Mouse (Mus musculus) thymus, postnatal 10 days (tissue): ENCODE results near the gene Edem3.
"Not testable (repeated sequence)": the region's sequence is repeated elsewhere in the genome, so short reads cannot be mapped to it uniquely, and the experiment has no call there.

ENCODE experiments used
- DNase-seq, 2 experiments: peaks; one replicate each; pipeline ENCODE4 v3.0.0; 2021; ENCODE audit warnings: low spot score in 2 of 2

Edem3 gene

DNA sequence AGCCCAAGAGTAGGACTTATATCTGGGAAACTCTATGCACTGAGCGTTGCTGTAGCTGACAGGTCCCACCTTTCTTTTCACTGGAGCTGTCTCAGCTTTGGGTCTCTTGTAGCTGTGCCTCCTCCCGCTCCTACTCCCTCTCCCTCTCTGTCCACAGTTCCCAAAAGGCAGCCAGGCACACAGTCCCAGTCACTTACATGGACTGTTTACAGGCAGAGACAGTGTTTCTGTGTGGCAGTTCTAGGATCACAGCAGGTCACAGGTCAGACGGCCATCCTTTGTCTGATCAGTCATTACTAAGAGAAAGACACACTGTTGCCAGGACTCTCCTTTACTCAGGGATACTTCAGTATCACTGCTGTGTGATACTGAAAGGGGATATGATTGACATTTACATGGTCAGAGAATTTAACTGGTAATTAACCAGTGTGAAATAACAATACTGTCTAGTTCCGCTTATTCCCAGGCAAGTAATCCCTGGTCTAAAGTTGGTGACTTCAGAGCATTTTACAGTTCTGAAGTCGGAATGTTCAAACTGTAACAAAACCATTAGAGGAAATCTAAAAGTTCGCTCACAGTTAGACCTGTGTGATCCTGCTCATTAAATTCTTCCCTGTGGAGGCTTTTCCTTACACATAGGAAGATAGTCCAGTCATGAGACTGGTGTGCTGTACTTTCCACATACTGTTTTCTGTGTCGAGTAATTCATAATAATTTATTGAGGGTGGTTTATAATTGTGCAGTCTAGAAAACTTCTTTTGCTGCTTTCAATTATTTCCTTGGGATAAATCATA lies 55.7 kb downstream of the Edem3 start:
- DNase-seq = no peak

DNA sequence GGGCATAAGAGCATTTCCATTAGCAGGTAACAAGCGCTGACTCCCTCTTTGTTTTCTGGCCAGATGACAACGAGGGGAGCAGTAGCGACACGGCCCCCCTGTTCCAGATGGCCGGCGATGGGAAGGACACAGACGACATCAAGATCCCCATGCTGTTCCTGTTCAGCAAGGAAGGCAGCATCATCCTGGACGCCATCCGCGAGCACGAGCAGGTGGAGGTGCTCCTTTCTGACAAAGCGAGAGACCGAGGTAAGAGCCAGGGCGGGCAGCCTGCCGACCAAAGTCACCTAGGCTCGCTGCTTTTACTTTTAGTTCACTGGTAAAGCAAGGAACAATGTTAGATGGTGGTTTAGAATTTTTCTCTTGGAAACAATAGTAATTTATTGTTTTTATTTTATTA lies 56.3 kb downstream of the Edem3 start:
- DNase-seq = no peak

DNA sequence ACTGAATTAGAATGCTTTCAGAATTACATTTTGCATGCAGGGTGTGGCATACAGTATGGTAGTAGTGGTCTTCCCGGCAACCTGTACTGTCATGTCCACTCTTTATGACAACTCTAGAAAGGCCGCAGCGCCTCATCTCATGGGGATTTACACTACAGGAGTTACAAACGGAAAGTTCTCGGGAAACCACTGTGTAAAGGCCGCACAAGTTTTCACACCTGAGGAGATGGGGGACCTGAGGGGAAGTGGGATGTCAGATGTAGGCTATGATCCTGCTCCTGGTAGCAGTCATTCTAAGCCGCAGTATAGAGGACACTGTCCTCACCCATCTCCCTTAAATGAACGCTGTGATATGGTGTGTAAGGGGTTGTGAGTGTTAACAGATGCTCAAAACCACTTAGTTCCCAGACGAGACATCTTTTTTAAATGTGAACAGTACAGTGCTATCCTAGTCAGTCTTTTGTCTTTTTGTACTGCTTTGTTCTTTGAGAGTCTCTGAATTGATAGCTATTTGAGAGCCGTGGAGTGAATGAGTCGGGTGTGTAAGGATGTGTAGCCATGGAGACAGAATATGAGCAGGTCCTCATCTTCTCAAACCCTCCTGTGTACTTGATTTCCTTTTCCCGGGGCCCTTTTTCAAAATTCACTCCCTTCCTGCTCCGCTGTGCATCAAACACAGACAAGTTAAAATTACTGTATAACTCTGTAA lies 57.0 kb downstream of the Edem3 start:
- DNase-seq = no peak

DNA sequence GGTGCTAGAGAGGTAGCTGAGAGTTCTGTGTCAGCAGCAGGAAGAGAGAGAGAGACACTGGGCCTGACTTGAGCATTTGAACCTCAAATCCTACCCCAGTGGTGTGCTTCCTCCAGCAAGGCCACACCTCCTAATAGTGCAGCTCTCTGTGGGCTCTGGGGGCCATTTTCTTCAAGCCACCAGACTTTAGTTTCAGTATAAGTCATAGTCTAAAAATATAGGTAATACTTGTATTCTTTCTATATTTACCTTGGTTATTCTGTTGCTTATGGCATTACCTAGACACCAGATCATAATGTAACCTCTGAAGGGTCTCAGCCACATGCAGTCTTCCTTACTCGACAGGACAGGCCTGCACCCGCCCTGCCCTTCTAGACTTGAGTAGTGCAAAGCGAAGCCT lies 60.9 kb downstream of the Edem3 start:
- DNase-seq = no peak

DNA sequence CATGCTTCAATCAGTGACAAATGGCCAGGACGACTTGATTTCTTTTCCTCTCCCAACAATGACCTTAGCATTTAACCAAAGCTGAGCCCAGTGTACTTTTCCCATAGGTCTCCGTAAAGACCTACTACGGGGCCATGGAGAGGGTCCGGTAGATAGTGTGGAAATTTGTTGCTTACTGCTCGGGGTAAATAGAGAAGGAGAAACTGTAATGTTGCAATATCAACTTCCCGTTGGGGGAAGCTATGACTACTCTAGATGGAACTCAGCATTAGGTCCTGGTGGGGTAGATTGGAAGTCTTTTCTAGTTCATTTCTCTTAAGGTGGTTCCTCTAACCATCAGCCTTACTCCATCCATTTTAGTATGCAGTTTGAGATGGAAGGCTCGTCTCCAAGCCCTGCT lies 64.0 kb downstream of the Edem3 start:
- no peak for DNase-seq

DNA sequence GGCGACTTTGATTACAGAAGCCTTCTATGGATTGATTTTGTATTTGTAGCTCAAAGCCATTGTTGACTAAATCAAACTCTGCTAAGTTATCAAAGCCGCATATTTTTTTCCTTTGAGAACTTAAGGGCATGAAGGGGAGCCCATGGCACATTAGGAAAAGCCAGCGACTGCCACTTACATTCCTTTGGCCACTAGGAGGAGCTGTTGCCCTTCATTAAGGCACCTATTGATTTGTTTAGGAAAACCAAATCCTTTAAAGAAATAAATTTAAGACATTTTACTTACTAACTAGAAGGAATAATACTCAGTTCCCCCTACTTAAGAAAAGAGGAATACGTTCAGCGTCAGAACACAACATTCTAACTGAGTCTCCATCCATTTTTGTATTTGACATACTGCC lies 65.3 kb downstream of the Edem3 start:
- DNase-seq = peak; percentile 7 to 71

- DNase-seq = no peak
These were observed 69.9 kb downstream of the Edem3 start for GRCm38 (mm10) chr1:151825065-151825464.

- DNase-seq = no peak
These were observed 76.6 kb downstream of the Edem3 start for GRCm38 (mm10) chr1:151831791-151832190.

DNA sequence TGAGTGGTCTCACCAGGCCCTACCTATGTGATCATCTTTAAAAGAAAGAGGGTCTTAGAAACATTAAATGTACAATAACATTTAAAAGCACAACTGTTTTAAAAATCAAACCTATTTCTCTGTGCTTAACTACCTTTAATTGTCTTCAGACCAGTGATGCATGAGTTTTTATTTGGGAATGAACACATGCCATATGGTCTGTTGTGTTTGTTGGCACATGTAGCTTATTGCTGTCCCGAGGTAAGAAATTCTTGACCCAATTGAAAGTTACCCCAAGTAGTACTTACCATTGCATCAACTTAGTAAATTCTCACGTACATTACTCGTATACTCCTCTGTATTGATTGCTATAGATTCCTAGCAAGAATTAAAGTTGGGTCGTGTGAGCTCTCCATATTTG lies 80.1 kb downstream of the Edem3 start:
- no peak for DNase-seq

DNA sequence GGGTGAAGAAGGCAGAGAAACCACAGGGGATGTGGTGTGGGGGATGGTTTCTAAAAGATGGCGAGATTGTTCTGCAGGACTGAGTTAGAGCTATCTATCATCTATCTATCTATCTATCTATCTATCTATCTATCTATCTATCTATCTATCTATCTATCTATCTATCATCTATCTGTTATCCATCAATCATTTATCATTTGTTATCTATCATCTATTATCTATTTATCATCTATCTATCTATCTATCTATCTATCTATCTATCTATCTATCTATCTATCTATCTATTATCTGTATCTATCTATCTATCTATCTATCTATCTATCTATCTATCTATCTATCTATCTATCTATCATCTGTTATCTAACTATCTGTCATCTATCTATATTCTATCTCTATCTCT lies 85.2 kb downstream of the Edem3 start:
- not testable (repeated sequence) for DNase-seq

GRCm38 (mm10) chr1:151845252-151845832 lies 90.2 kb downstream of the Edem3 start:
- no peak for DNase-seq

GRCm38 (mm10) chr1:151845926-151846782 lies 91.0 kb downstream of the Edem3 start:
- peak in 1 of 2 experiments; percentile 9 for DNase-seq

- DNase-seq = no peak
These were observed 93.1 kb downstream of the Edem3 start for GRCm38 (mm10) chr1:151848286-151848685.

DNA sequence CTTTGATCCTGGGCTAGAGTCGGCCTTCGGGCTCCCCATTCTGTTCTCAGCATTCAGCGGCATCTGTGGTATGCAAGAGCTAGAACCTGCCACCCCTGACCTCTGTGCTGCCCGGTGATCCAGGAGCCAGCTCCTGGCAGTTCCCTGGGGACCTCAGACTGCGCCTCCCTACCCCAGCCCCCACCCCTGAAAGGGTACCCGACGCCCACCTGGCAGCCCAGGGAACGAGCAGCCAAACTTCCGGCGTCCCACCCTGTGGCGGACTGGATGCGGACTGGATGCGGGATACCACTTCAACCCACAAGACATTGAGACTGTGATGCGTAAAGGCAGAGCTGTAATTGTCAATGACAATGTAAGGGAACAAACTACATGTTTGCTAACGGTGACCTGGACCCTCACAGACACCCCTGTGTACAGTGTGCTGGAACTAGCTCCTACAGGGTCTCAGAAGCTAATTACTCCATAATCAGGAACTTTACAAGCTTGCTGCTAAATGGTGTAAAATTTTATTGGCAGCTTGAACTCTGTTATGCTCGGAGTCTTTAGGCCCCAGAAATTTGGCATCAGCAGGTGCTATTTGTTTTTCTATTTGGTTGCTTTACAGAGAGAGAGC lies 94.9 kb downstream of the Edem3 start:
- no peak for DNase-seq

- DNase-seq = no peak
These were observed 96.1 kb downstream of the Edem3 start for GRCm38 (mm10) chr1:151851051-151851848.

GRCm38 (mm10) chr1:151851976-151852375 lies 96.8 kb downstream of the Edem3 start:
- no peak for DNase-seq

DNA sequence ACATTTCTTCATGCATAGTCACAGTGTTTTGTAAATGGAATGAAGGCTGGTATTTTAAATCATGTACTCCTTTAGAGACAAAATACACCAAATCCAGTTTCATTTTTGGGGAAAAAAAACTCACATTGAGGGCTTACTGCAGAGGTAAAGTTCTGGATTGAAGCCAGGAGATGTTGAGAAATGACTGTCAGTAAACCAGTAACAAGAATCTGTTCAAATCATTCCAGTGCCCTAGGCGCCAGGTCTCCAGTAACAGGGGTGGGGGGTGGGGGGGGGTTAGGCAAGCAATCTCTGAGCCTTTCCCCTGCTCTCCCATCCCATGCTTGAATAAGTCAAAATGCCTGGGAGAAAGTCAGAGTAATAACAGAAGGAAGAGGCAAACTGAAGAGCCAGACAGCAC lies 100.4 kb downstream of the Edem3 start:
- DNase-seq = no peak

DNA sequence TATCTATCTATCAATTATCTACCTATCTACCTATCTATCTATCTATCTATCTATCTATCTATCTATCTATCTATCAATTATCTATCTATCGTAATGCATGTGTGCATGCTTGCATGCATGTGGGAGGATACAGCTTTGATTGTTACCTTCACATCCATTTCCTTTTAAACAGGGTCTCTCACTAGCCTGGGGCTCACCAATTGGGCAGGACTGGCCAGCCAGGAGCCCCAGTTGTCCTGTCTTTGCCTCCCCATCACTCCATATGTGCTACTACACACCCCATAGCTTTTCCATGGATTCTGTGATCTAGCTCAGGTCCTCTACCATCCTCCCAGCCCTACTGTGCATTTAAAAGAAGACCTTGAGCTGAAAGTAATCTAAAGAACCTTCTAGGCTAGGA lies 103.3 kb downstream of the Edem3 start:
- DNase-seq = no peak

- no peak for DNase-seq
These were observed 106.3 kb downstream of the Edem3 start for GRCm38 (mm10) chr1:151861334-151861995.

- DNase-seq = no peak
These were observed 106.9 kb downstream of the Edem3 start for GRCm38 (mm10) chr1:151862109-151862508.
